Mouse (Mus musculus) megakaryocyte, embryonic 14.5 days (primary cell): Measurements from ENCODE around the gene Cherp.

Experiments
- FLI1 ChIP-seq: IDR thresholded peaks from 2 replicates; pipeline ENCODE4 v1.6.1; 2012; ENCODE audit warnings: low read length, inconsistent platforms, mixed read lengths
- GATA1 ChIP-seq: IDR thresholded peaks from 3 replicates; pipeline ENCODE4 v1.6.1; 2012; ENCODE audit warnings: mixed read lengths, low read length, inconsistent platforms, borderline replicate concordance

- TF ChIP-seq GATA1 = no peak
- no peak for TF ChIP-seq FLI1
Observed at GRCm38 (mm10) chr8:72459881-72460533, 15.0 kb downstream of the Cherp start.
